Mouse (Mus musculus): ENCODE data around the gene Psmd9.

DNA sequence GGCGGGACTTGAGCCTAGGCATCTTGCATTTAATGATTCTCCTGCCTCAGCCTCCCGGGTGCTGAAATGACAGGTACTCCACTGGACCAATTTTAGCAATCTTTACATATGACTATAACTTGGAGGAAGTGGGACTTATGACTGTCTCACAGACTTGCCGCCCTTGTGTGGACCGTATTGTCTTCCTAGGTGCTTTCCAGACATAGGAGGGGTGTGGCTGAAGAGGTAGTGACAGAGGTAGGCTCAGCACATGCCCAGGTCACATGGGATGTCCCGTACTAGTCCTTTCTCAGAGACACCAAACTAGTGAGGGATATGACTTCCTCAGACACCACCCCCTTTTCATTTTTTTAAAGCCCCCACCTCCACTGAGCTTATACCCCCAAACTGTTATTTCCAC is 9.6 kb downstream of the Psmd9 start:
- TF ChIP-seq GATA1 (IDR thresholded peaks at IDR 0.05; ENCODE audit: borderline replicate concordance, low read length) (no peak), CTCF (IDR thresholded peaks at IDR 0.05; ENCODE audit: low read depth, low read length) (no peak), TAL1 (conservative IDR thresholded peaks at IDR 0.05; ENCODE audit: low read depth, low read length) (no peak)
